Mouse (Mus musculus): Measurements from ENCODE around the gene Morn1.

Morn1 gene

DNA sequence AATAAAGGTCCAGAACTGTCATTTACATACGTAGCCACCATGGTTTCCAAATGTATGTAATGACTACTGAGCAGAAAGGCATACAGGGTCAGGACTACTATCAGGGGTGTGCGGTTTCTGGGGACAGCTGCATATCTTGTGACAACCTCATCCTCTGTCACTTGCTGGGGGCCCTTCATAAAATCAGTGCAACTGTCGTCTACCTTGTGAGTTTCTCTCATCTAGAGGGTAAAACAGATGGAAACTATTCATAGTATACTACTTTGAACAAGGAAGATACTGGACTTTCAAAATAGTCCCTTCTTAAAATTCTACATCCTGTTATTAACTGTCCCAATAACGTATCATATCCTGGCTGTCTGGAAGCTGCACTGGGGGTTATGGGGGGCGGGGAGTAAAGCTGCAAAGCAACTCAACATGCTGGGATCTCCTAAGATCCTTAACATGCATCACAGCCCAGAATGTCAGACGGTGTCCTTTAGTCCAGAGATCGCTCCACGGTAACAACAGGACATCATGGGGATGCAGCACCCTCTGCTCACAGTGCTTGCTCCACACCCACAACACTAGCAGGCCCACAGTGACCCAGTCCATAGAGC, 84.3 kb downstream of the Morn1 start:
- ChIA-PET POLR2A (interaction anchor here in 1 of 4 experiments (6.8 to 9.0 kb wide), 2 partner anchors 15 to 50 kb away, joined by 57 to 135 read pairs; partner anchors contain the start of gene Ski), CTCF (interaction anchor here in 1 of 4 experiments (2.8 kb wide), 1 partner anchor 8 kb away, joined by 12 read pairs; no protein-coding TSS in a partner anchor)

DNA sequence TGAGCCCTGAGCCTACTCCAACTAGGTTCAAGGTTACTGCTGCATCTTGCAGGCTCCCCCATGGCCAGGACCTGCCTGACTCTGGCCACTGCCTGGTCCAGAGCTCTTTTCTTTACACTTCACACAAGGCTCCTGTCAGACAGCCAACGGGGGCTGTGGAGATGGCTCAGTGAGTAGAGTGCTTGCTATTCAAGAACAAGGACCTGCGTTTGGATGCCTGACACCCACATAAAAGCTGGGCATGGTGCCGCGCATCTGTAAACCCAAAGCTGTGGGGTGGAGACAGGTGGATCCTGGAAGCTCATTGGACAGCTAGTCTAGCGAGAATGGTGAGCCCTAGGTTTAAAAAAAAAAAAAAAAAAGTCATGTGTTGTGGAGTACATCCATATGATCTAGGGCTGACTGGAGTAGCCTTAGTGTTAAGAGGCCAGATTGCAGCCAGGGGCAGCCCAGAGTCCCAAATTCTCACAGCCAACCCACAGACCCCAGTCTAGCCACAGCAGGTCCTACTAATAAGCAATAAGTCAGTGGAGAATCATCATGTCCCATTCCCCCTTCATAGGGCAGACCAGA, 85.7 kb downstream of the Morn1 start:
- POLR2A ChIA-PET = interaction anchor here (0.5 to 9.0 kb wide), 30 partner anchors 8 to 584 kb away, joined by 3 to 135 read pairs (median 4); partner anchors contain the start of genes Ski (in 2 of the 4) and Prkcz (in 1 of the 4)
- CTCF ChIA-PET = interaction anchor here in 2 of 4 experiments (2.6 to 2.8 kb wide), 2 partner anchors 8 to 9 kb away, joined by 8 to 12 read pairs; no protein-coding TSS in a partner anchor

- ChIA-PET POLR2A (interaction anchor here (0.7 to 9.0 kb wide), 51 partner anchors 10 to 212 kb away, joined by 3 to 135 read pairs (median 4); partner anchors contain the start of genes Ski (in 2 of the 4) and Hes5 (in 1 of the 4)), CTCF (interaction anchor here (0.5 to 2.8 kb wide), 10 partner anchors 9 to 1410 kb away, joined by 3 to 12 read pairs (median 5); partner anchors contain the start of gene Faap20 (in 3 of the 4))
Observed at GRCm38 (mm10) chr4:155172909-155173821, 86.8 kb downstream of the Morn1 start.

DNA sequence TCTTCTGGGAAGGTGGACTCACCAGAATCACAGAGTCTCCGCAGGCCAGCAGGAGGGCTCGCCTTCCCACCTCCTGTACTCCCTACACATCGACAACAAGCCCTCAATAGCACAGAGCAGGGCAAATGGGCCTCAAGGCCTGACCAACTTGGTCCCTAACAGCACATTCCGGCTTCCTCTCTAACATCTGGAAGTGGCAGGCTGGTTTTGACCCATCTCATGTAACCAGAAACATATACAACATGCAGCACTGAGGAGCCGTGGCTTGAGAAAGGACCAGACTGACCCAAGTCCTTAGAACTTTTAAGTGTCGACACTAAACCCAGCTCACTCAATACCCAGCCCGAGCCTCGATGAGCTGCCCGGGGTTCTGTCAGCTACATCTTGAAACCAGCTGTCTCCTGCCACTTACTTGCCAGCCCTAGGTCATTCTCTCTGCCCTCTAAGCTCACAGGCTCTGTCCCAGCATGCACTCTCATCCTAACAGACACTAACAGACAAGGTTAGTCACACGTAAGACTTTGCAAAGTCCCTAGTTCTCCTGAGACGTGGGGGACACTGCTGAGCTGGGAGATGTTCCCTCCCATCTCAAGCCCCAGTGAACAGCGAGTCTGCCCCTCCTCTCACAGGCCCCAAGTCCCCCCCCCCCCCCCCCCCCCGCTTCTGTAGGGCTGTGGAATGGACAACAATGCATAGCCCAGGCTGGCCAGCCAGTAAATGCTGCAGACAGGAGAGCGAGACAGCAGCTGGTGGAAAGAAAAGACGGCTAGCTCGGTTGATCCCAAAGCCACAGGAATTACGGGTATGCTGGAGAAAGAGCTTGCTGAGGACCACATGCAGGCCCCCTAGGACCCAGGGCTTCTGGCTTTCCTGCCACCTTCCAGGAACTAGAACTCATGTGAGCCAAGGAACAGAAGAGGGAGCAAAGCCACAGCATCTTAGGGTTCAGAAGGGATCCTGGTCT, 87.7 kb downstream of the Morn1 start:
- ChIA-PET POLR2A (interaction anchor here (0.6 to 9.0 kb wide), 51 partner anchors 9 to 529 kb away, joined by 3 to 135 read pairs (median 4); partner anchors contain the start of genes Ski (in 2 of the 4) and Hes5 (in 1 of the 4)), CTCF (interaction anchor here (0.5 to 2.8 kb wide), 11 partner anchors 10 to 1411 kb away, joined by 3 to 12 read pairs (median 5); partner anchors contain the start of gene Faap20 (in 3 of the 4))

DNA sequence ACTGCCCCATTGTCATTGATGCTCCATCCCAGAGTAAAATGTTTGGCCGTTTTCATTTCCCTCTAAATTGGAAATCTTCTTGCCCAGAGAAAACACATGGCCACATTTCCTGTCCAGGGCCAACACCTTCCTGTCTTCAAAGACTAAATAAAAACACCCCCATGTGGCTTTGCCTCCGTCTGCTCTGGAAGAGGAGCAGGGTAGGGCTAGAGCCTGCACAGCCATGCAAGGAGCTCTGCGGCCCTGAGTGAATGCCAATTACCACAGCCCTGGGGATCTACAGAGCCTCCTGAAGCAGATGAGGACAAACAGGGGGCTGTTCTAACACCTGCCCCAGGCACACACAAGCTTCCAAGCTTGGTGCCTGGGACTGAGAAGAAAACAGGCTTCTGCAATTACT, 89.8 kb downstream of the Morn1 start:
- POLR2A ChIA-PET = interaction anchor here in 3 of 4 experiments (0.7 to 9.0 kb wide), 15 partner anchors 9 to 90 kb away, joined by 3 to 135 read pairs (median 5); partner anchors contain the start of genes Ski (in 2 of the 3), Morn1 (in 1 of the 3) and Rer1 (in 1 of the 3)
- CTCF ChIA-PET = interaction anchor here in 1 of 4 experiments (1.1 to 1.9 kb wide), 2 partner anchors 12 to 302 kb away, joined by 3 to 5 read pairs; no protein-coding TSS in a partner anchor

DNA sequence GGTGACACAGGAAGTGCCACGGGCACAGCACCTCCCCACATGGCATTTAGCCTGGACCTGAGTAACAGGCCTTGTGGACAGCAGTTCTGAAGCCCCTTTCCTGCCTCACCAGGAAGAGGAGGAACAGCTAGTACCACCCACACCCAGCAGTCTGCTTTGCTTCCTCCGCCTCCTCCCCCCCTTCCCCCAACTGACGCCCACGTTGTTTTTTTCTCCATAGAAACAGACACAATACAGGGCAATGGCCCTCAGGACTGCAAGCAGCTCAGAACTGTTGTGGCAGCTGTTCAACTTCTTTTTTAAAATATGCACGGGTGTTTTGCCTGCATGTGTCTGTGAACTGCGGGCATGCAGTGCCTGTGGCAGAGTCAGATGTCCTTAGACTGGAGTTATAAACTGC, 91.9 kb downstream of the Morn1 start:
- POLR2A ChIA-PET = interaction anchor here (0.6 to 9.0 kb wide), 22 partner anchors 9 to 270 kb away, joined by 3 to 135 read pairs (median 4); partner anchors contain the start of gene Ski (in 1 of the 4)

GRCm38 (mm10) chr4:155178981-155179512, 92.7 kb downstream of the Morn1 start:
- CTCF ChIA-PET = interaction anchor here in 3 of 4 experiments (0.6 to 1.2 kb wide), 6 partner anchors 11 to 85 kb away, joined by 3 to 4 read pairs (median 3); partner anchors contain the start of gene Faap20 (in 1 of the 3)
- POLR2A ChIA-PET = interaction anchor here (0.6 to 9.0 kb wide), 26 partner anchors 8 to 664 kb away, joined by 3 to 135 read pairs (median 4); partner anchors contain the start of genes Faap20 (in 1 of the 4) and Ski (in 1 of the 4)

More for the DNA sequence above, 91.9 kb downstream of the Morn1 start:
- CTCF ChIA-PET = interaction anchor here in 2 of 4 experiments (0.6 to 1.2 kb wide), 4 partner anchors 16 to 84 kb away, joined by 3 to 4 read pairs (median 4); partner anchors contain the start of gene Faap20 (in 1 of the 2)

- ChIA-PET CTCF (no interaction called here), POLR2A (interaction anchor here in 3 of 4 experiments (1.2 to 6.0 kb wide), 7 partner anchors 9 to 40 kb away, joined by 3 to 57 read pairs (median 4); no protein-coding TSS in a partner anchor)
Observed at GRCm38 (mm10) chr4:155183201-155183600, 96.8 kb downstream of the Morn1 start.

DNA sequence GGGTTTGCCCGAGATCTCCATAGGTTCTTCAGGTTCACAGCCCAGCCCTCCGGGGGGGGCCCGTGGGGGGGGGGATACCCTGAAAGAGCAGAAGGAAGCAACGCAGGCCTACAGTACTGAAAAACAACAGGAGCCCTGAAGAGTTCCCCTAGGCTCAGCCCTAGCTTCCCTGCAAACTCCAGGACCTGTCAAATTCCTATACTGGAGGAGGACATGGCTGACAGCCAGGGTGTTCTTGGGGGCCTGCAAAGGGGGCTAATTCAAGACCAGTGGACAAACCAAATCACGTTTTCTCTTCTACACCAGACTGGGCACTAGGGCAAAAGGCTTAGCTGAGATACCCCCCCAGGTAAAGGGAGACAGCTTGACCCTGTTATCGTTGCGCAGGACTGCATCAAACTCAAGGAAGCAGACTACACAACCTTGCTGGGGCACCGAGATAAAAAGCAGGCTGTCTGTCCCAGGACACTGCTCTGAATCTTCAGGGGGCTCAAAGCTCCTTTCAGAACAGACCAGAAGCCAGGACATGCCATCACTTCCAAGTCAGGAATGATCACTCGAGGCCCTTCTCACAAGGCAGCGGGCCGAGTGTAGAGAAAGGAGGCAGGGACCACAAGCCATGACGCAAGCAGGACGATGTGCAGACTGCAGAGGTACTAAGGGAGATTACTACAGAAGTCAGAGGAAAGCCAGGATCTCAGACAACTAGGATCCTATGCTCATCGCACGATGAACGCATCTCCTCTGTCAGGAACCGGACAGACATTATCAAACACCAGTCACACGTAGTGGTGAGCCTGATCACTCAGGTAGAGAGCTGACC, 98.1 kb downstream of the Morn1 start:
- CTCF ChIA-PET = interaction anchor here in 1 of 4 experiments (0.6 kb wide), 1 partner anchor 76 kb away, joined by 4 read pairs; no protein-coding TSS in a partner anchor

DNA sequence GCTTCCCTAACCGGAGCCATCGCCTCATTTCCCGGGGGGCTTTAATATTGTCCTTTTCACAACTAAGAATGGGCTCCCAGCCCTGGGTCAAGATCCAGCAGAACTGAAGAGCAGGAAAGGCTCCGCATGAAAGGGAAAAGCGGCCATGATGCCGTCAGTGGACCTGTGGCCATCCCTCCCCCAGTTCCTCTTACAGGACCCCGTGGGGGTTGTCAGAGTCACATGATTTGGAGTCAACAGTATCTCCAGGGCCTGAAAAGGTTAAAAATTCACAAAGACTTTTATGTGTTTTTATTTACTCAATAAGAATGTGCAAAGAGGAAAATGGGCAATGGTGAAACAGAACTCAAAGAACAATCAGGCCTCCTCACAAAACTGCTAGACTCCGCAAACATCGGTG, 99.5 kb downstream of the Morn1 start:
- POLR2A ChIA-PET = interaction anchor here in 3 of 4 experiments (0.8 to 6.0 kb wide), 7 partner anchors 9 to 36 kb away, joined by 3 to 57 read pairs (median 5); no protein-coding TSS in a partner anchor
- CTCF ChIA-PET = no interaction called here

More for the DNA sequence above, 98.1 kb downstream of the Morn1 start:
- POLR2A ChIA-PET = interaction anchor here in 3 of 4 experiments (0.6 to 6.0 kb wide), 12 partner anchors 10 to 64 kb away, joined by 3 to 57 read pairs (median 4); no protein-coding TSS in a partner anchor

GRCm38 (mm10) chr4:155187192-155187674, 100.9 kb downstream of the Morn1 start:
- ChIA-PET CTCF (no interaction called here), POLR2A (interaction anchor here in 3 of 4 experiments (0.7 to 6.0 kb wide), 18 partner anchors 9 to 80 kb away, joined by 3 to 57 read pairs (median 4); no protein-coding TSS in a partner anchor)

GRCm38 (mm10) chr4:155188341-155188740, 102.0 kb downstream of the Morn1 start:
- ChIA-PET POLR2A (interaction anchor here in 2 of 4 experiments (0.6 to 6.0 kb wide), 6 partner anchors 10 to 81 kb away, joined by 3 to 57 read pairs (median 4); no protein-coding TSS in a partner anchor), CTCF (no interaction called here)

DNA sequence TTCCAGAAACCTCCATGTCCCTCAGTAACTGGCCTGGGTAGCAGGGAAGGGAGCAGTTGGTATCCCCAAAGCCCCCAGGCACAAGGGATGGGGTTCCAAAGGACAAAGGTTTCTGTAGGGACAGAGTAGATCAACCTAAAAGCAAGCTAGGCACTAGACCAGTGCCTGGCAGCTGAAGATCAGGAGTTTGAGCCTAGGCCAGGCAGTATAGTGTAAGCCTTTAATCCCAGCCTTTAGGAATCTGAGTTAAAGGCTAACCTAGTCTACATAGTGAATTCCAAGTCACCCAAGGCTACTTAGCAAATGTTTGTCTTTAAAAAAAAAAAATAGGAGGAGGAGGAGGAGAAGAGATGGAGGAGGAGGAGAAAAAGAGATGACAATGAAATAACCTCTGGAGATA, 102.4 kb downstream of the Morn1 start:
- ChIA-PET CTCF (no interaction called here), POLR2A (interaction anchor here in 2 of 4 experiments (0.5 to 2.6 kb wide), 6 partner anchors 10 to 34 kb away, joined by 3 to 15 read pairs (median 6); partner anchors contain the start of gene Ski (in 1 of the 2))

GRCm38 (mm10) chr4:155189711-155190139, 103.3 kb downstream of the Morn1 start:
- ChIA-PET POLR2A (interaction anchor here in 3 of 4 experiments (0.6 to 3.5 kb wide), 17 partner anchors 10 to 104 kb away, joined by 3 to 22 read pairs (median 4); partner anchors contain the start of genes Morn1 (in 1 of the 3), Rer1 (in 1 of the 3) and Ski (in 1 of the 3)), CTCF (interaction anchor here in 2 of 4 experiments (0.7 to 1.0 kb wide), 2 partner anchors 11 to 282 kb away, joined by 3 to 6 read pairs; no protein-coding TSS in a partner anchor)

DNA sequence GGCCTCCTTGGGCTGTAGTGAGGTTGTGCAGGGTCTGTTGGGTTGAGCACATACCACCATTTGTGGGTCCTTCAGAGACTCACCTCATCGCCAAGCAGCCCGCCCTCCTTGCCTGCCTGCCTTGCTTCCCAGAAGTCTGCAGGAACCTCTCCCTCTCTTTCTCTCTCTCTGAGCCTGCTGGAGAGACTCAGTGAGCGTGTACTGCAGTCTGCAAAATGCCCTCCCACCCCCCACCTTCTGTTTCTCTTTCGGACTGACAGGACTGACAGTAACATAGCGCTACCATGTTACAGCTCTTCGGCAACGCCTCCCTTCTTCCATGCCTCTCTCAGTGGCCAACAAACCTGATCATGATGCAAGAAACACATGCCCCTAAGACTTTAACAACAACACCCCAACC, 103.9 kb downstream of the Morn1 start:
- ChIA-PET CTCF (interaction anchor here in 3 of 4 experiments (0.6 to 1.0 kb wide), 4 partner anchors 11 to 292 kb away, joined by 3 to 6 read pairs (median 4); no protein-coding TSS in a partner anchor), POLR2A (interaction anchor here in 3 of 4 experiments (0.6 to 3.5 kb wide), 23 partner anchors 9 to 104 kb away, joined by 3 to 22 read pairs (median 4); partner anchors contain the start of genes Morn1 (in 1 of the 3), Rer1 (in 1 of the 3) and Ski (in 1 of the 3))
